Mouse (Mus musculus) erythroblast, adult 5-6 weeks (primary cell): ENCODE data around the gene Med15. TPM values are rescaled to one million over a fixed set of nuclear protein-coding genes. Genes with fewer than 3 reads are reported as not detected.

Experiments used
- ATAC-seq: replicated peaks from 2 replicates; pipeline ENCODE4 v1.8.0; 2016; ENCODE audit warnings: moderate number of reproducible peaks, mild to moderate bottlenecking, moderate TSS enrichment, inconsistent platforms; ENCODE audit not compliant: poor library complexity, low FRiP score, severe bottlenecking
- total RNA-seq, 2 experiments: library from RNA; stranded (forward) in 1 of 2; stranded (reverse) in 1 of 2; fragments of 150-400 nt in 1 of 2; fragments of 200-764, 138-1000 nt in 1 of 2; gene quantifications; 2 replicates each; pipeline versions ENCODE4 v1.2.3 to v1.2.4; 2015 to 2017; ENCODE audit warnings: low replicate concordance in 2 of 2

Med15 gene
- total RNA-seq (2015; ENCODE audit: low replicate concordance) (15.5 and 30.0 TPM in 2 replicates), total RNA-seq (2017; ENCODE audit: low replicate concordance) (16.7 and 20.7 TPM in 2 replicates)

DNA sequence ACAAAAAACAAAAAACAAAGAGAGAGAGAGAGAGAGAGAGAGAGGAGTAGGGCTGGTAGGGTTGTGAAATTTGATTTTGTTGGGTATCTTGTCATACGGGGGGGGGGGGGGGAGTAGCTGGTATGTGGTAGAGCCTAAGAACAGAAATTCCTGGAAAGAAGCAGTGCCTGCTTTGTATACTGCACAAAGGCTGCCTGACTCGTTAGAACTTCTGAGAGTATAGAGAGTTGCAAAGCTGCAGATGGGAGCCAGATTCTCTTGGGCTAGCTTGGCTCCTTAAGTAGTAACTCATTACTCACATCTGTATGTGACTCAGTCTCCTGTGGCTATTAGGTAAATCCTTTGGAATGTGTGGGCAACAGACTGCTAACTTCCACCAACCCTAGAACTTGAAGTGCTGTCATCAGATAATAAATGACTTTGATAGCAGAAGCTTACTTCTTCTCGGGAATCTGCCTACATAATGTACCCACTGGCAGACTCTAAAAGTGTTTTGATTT, at the start of gene Med15:
Gene Med15, minus strand, starts transcription at position 51 of the 500 bp plus-strand sequence.
- ATAC-seq: no peak

DNA sequence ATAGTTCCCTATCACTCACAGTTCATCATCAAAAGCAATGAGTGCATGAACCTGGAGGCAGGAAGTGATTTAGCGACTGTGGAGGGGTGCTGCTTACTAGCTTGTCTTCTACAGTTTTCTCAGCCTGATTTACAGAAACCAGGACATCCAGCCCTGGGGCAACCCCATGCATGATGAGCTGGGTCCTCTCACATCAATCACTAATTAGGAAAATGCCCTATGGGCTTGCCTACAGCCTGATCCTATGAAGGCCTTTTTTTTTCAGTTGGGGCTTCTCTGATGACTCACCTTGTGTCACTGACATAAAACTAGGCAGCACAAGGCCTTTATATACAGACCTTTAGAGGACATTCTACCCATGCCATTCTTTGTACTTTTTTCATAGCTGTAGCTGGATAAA, 47.0 kb upstream of the Med15 start:
- no peak for ATAC-seq

DNA sequence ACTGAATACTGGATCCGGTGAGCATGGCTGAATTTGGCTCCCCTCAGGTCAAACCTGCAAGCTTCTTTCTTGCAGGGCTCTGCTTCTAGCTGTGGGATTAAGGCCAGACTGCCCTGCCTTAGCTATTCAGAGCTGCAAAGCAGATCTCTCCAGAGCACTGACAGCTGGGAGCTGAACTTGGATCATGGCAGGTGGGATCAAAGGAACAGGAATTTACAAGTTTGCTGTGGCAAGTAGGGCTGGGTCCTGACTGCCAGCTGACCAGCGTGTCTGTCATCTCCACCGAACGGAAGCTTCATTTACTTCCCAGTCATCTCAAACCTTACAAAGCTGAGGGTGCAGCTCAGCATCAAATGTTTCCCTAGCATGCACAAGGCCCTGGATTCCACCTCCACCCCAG, 45.5 kb upstream of the Med15 start:
- ATAC-seq: no peak

DNA sequence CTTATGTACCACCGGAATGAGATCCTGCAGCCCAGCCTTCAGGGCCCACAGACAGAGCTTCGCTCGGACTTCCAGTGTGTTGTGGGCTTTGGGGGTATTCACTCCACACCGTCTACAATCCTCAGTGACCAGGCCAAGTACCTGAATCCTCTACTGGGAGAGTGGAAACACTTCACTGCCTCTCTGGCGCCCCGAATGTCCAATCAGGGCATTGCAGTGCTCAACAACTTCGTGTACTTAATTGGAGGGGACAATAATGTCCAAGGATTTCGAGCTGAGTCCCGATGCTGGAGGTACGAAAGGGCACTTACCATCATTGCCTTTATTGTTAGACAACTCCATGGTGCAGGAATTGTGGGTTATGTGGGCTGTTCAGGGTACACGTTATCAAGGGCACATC, 44.1 kb upstream of the Med15 start:
- peak; percentile 59; the same call in 1 of the 2 replicates for ATAC-seq

DNA sequence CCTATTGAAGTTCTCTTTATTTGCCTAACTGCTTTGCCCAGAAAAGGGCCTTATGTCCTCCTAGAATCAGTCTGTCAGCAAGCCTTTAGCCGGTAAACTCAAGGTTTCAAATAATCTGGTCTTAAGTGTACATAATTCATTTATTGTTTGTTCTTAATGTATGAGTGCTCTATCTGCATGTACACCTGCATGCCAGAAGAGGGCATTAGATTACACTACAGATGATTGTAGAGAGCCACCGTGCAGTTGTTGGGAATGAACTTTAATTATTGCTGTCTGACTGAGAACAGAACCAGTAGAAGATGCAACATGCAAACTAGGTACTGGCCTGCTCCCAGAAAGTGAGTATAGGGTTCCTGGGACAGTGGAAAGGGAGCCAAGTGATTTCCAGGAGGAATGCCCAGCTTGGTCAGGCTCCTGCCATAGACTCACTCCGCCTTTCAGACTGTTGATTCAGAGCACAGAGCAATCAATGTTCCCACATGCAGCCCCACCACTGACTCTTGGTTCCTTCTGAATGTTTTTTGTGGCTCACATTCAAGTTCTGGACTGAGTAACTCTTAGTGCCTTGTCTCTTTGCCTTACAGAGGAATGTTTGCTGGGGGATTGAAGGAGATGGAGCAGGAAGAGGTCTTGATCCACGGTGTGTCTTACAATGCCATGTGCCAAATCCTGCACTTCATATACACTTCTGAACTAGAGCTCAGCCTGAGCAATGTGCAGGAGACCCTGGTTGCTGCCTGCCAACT, 38.6 kb upstream of the Med15 start:
- no peak for ATAC-seq

DNA sequence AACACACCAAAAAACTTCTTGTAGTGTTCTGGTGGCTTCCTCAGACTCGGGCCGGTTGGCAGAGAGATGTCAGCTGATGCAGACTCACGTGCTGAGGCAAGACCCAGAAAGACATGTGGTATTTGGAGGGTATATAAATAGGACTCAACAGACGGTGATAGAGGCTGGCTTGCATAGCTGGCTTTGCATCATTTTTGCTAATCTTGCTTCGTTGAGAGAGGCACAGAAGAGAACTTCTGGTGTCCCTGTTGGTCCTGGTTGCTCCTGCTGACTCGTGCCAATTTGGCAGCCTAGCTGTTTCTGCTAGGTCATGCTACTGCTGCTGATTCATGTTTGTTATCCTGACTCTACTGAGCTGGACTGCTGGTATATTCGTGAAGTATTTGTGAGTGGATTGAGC, 36.1 kb upstream of the Med15 start:
- ATAC-seq: peak; percentile 84

DNA sequence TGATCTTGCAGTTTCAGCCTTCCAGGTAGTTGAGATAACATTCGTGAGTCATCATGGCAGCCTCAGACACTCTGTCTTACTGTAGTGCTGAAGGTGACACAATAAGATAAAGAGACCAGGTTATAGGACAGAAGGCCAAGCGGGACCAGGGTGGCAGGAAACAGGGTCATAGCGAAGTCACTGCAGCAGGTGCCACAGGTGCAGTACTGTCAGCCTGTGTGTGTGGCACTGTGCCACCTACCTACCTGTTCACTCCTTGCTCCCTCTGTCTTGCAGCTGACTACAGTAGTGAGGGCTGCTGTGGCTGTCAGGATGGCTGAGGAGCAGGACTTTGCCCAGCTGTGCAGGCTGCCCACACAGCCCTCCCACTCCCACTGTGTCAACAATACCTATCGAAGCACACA, 31.4 kb upstream of the Med15 start:
- ATAC-seq: no peak

DNA sequence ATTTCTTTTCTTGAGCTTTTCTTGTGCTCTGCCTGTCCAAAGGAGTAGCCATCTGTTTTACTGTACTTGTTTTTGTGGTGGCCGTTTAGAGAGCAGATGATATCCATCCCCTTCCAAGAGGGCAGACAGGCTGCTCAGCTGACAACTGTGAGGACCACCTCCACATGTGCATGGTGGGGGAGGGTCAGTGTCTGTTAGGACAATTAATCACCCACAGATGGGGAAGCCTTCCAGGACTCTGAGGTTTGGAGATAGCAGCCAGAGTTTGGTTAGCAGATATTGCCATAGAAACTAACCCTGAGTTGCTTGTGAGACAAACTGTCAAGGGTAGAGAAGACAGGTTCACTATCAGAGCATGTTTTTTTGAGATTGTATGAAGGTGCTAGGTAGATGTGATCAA, 28.4 kb upstream of the Med15 start:
- ATAC-seq: no peak

DNA sequence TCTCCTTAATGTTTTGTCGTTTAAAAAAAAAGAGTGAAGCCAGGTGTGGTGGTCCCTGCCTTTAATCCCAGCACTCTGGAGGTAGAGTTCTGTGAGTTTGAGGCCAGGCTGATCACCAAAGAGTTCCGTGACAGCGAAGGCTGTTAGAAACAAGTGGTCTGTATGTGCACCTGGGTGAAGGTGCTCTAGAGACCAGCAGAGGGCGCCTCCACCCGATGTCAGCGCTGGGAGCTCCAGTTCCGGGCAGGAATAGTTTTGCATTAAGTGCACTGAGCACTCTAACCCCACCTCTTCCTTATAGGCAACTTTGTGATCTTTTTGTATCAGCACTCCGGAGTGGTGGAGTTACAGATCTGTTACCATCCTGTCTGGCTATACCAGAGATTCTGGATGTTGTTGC, 28.0 kb upstream of the Med15 start:
- ATAC-seq: peak; percentile 76

DNA sequence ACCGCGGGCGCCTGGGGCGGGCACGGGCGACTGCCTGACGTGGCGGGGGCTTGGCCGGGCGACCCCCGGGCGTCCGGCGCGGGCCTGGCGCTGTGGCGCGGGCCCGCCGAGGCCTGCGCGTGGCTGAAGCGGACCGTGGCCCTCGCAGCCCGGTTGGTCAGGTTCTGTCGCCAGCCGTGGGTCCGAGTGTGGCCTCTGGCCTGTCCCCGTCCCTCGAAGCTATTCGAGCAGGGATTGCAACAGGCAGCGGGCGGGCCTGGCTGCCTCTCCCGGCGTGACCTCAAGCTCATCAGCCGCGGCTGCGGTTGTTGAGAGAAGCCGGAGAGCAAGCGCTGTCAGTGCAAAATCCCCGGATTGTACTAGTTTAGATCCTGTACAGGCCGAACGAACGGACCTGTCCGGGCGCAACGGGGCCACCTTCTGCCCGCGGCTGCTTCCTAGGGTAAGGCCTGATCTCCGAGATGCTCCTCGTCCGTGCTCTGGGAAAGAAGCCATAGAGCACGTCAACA, 27.2 kb upstream of the Med15 start:
- ATAC-seq: peak; percentile 38; the same call in 1 of the 2 replicates

DNA sequence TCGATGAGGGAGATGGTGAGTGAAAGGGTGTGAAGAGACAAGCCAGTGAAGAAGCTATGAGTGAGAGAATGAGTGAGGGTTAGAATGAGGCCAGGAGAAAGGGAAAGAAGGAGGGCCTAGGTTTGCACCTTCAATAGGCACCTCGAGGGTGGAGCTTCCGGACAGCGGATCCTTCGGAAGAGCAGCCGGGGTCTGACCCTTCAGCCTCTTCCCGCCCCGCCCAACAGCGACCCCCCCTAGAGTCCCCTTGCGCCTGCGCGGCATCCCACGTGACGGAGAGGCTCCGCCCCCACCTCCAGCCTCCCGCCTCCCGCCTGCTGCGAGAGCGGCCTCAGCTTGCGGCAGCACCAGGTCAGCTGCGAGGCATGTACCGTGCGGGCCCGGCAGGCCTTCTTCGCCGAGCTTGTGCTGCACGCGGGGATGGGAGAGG, 26.7 kb upstream of the Med15 start, which contains the start of gene Klhl22:
Gene Klhl22, plus strand, starts transcription at position 275 of the 430 bp plus-strand sequence.
- ATAC-seq: peak; percentile 71

DNA sequence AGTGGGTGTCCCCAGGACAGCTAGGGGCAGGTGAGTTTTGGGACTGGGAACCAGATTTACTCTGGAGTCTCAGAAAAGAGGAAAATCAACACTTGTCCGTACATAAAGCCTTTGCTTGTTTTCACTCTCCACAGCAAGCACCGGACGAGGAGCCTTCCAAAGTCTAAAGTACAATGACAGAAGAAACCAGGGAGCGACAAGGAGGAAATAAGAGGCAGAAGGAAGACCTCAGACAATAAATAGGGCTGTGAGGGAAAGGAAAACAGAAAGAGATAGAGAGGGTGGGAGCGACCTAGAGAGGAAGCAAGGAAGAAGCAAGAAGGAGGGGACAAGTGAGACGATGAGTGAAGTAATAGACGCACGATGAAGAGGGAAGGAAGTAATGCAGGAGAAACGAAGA, 26.2 kb upstream of the Med15 start:
- ATAC-seq: no peak

DNA sequence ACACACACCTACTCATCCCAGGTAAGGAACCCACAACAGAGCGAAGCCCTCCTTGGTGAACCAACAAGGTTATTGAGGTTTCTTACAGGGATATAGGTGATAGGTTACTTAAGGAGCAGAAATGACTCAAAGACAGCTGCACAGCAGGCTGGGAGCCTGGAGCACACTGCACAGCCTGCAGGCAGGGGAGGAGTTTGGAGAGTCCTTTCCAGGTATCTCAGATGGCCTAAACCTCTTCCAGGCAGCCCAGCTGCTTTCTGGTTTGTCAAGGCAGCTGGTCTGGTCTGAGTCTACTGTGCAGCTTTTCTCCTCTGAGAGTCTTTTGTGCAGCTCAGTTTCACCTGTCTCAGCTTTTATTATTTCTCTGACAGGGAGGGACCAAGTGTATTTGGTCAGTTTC, 25.1 kb upstream of the Med15 start:
- no peak for ATAC-seq

DNA sequence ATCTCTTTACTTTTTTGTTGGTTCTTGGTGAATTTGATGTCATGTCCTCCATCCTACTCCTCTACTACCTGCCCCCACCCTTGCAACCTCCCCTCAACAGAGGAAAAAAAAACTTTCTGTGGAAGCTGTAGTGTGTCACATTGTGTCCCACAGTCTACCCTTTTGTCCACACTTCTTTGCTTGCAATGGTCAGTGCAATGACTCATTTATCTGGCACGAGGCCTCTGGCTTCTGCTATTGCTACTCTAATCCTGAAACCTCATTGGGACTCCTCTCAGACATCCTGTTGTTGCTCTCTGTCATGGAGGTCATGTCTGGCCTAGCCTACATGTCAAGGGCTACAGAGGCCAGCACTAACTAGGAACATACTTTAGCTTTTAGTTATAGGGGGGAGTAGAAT, 21.0 kb upstream of the Med15 start:
- no peak for ATAC-seq

DNA sequence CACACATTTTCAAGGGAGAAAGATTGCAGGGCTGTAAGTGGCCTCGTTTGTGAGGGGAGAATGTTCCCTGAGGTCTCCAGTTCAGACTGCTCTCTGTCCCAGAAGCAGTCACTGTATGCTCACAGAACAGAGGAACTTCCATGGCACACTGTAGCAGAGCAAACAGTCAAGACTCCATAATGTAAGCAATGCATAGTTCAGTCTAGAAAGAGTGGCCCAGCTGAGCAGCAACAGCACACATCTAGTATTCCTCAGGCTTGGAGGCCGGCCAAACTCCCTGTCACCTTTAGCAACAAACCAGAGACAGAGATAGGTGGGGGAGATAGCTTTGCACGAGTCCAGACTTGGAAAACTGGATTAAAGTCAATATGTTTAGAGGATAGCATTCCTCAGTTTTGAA, 20.3 kb upstream of the Med15 start:
- ATAC-seq: no peak

DNA sequence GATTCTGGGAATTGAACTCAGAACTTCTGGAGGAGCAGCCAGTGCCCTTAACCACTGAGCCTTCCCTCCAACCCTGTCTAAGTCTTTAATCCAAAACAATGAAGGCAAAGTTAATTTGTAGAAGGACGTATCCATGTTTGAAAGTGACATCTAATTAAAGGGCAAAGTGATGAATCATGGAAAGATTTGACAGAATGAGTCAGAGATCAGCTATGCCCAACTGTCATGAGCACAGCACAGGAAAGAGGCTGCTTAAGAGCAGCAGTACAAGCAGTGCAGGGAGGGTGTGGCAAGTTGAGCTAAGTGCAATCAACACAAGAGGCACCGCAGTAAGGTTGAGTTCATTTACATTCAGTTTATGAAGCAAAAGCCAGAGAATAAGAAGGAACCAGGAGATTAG, 12.4 kb upstream of the Med15 start:
- no peak for ATAC-seq

DNA sequence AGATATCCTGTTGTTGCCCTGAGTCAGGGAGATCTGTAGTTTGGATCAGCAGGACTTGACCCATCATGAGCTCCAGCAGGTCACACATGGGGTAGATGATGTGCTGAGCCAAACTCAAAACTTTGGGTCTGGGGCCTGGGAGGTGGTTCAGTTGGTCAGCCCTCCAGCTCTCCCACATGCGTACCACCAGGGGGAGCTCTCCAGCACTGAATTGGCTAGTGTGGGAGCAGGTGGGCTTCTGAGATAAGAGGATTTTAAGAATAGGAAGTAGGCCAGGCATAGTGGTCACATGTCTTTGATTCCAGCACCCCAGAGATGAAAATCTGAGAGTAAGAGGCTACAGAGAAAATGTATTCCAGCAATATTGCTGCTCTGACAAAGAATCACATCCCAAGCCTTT, 11.8 kb upstream of the Med15 start:
- peak; percentile 77 for ATAC-seq

DNA sequence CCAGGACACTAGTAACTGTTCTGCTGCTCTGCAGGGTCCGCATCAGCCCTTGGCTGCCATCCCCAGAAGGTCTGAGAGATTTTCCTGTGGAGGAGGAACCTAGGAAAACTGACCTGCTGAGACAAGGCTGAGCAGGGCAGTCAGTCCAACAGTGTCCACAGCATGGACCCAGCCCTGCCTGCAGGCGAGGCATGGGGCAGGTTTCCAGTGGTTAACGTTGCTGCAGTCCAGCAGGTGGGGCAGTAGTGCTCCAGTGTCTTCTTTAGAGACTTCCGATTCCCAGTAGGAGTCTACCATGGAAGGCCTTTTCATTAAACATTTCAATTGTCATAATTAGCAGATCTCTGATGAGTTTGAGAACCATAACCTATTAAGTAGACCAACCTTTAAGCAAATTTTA, 10.6 kb upstream of the Med15 start:
- ATAC-seq: no peak

DNA sequence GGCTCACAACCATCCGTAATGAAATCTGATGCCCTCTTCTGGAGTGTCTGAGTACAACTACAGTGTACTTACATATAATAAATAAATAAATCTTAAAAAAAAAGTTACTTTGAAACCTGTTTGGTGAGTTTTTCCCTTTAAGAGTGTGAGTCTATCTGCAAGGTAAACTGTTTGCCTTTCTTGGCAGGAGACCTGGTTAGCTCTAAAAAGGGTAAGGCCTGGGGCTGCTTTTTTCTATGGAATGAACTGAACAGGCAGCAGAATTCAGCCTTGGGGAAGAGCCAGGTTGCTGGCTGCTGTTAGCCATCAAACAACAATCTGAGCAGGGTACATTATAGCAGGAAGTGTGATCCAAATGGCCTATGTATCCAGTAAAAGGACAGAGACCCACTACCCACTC, 10.1 kb upstream of the Med15 start:
- no peak for ATAC-seq

DNA sequence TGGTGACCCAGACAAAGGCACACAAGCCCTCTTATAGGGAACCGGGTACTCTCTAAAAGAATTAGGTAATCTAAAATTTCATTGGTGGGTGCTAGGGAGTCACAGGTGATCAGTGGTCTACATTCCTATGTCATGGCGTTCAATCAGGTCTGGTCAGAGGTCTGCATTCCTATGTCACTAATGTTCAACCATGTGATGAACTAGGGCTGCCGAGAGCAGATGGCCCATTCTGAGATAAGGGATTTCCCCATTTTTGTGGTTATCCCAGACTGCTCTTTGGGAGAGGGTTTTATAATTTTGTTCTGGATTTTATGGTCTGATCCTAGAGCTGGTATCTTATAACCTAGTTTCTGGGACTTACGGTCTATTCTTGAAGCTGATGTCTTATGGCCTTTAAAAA, 7.4 kb upstream of the Med15 start:
- no peak for ATAC-seq

DNA sequence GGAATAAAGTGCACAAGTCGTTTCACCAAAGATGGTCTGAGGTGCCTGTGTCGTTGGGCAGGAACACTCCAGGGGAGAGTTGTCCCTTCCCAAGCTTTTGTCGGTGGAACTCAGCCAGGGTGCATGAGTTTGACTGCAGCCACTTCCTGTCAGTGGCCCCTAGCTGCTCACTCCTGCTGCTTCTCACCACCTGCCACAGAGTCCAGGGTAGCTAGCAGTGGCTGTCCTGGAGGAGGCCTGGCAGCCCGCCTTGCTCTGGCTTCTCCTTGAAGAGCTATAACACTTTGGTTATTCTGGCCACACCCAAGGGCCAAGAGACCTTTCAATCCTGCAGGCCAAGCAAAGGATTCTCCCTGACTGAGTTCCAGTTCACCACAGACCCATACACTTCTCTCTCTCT, 3.5 kb upstream of the Med15 start:
- ATAC-seq: no peak
